Mouse (Mus musculus): ENCODE measurements around the gene Trmt6. TPM values are rescaled to one million over a fixed set of nuclear protein-coding genes. Genes with fewer than 3 reads are reported as not detected.

Trmt6 gene
- 46.2 TPM for polyA plus RNA-seq (2017; shearing (Covaris generic))

DNA sequence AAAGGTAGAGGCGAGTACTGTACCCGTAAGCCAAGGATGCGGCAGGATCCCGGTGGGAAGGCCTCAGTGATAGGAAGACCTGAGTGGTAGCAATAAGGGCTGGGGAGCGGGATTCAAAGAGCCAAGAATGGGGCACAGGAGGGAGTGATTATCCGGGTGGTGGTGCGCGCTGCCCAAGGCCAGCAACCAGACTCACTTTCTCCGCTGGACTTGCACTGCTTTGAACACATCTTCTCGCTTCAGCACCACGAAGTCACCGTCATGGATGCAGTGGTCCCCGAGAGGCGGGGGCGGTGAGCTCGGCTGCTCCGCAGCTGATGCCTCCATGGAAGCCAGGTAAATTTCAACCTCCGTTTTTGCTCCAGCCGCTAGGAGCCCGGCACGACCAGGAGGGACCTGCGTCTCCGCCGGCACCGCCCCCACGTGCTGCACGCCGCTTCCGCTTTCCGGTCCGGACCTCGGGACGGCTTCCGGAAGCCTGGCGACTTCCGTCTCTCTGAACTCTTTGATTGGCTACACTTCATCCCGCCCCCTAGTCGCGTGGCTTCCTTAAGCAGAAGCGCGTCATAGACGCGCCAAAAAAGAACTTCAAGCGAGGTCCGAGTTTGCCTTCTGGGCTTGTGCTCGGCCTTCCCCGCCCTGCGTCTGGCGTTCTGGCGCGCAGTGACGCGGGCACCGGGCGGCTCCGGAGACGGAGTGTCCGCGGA lies at the start of gene Trmt6, which contains the start of gene Mcm8:
TSS of gene Trmt6 (minus strand) at position 448 of the 707 bp plus-strand sequence.
TSS of gene Mcm8 (plus strand) at position 534 of the 707 bp plus-strand sequence.

DNA sequence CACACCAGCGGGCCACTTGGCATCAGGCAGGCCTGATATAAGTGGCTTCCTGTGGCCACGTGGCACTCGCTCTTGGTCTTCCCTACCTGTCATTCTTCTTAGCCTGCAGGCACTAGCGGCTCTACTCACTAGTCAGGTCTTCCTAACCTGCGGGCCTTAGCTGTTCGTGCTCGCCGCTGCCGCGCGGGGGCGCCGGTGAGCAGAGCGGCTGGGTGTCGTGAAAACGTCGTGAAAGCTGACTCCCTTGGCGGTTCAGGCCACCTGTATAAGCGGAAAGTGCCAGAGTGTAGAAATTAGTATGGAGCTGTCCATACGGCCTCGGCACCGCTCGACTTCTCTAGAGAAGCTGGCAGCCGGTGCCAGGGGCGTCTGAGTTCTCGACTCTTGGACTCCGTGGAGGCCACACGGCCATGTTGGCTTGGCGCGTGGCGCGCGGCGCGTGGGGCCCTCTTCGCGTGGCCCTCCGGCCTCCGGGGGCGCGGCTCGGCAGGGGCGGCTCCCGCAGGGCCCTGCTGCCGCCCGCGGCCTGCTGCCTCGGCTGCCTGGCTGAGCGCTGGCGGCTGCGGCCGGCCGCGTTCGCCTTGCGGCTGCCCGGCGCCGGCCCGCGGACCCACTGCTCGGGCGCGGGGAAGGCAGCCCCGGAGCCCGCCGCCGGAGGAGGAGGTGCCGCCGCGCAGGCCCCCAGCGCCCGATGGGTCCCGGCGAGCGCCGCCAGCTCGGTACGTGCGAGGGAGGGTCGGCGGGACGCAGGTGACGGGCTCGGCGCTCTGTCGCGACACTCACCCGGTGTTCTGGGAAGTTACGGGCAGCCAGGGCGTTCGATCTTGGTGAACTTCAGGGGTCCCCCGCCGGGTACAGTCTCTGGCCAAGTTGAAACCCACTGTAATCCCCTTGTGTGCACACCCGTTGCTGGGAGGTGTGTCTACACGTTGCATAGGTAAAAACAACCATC lies 30.8 kb upstream of the Trmt6 start, which contains the start of gene Crls1:
TSS of gene Crls1 (plus strand) at position 260 of the 952 bp plus-strand sequence.

GRCm38 (mm10) chr2:132780978-132781377 lies 34.9 kb downstream of the Trmt6 start, which contains the start of gene Chgb:
Gene Chgb (plus strand): TSS chr2:132781278.

Other genes with a start within 250 kb of the Trmt6 start
- gene Gpcpd1, start 228.3 kb downstream of the Trmt6 start, polyA plus RNA-seq (2017; shearing (Covaris generic)), result 96.3 TPM
- gene Shld1, start 129.1 kb downstream of the Trmt6 start, polyA plus RNA-seq (2017; shearing (Covaris generic)), result 32.7 TPM
- not detected for gene Chgb, start 34.8 kb downstream of the Trmt6 start, polyA plus RNA-seq (2017; shearing (Covaris generic))
- 2.2 TPM for gene Mcm8, start 86 bp upstream of the Trmt6 start, polyA plus RNA-seq (2017; shearing (Covaris generic))
- gene Crls1, start 30.6 kb upstream of the Trmt6 start, polyA plus RNA-seq (2017; shearing (Covaris generic)), result 25.8 TPM
- gene Lrrn4, start 64.8 kb upstream of the Trmt6 start, polyA plus RNA-seq (2017; shearing (Covaris generic)), result 0.66 TPM
- 0.14 TPM for gene Fermt1, start 129.9 kb upstream of the Trmt6 start, polyA plus RNA-seq (2017; shearing (Covaris generic))